8 mouse cellular contexts compared by ENCODE assay signal in genomic region chrX:158923657-158924489, GRCm38 (mm10).
DNase-seq lines count a peak whose midpoint lies in the region; ATAC-seq and TF ChIP-seq lines count a peak whose summit lies in the region.

No protein-coding gene starts in this region.

- no peaks in the 10 kb centered on the region for H3K4me1 ChIP-seq in lung, embryonic 16.5 days (replicated peaks; ENCODE audit: control insufficient read depth, insufficient read depth, low read length)
- H3K4me1 ChIP-seq in hindbrain, embryonic 16.5 days (ENCODE audit: control insufficient read depth, insufficient read depth, low read depth, low read length): no peaks in the 10 kb centered on the region; the same call in 1 of the 2 replicates

- no peaks in the 10 kb centered on the region for H3K27me3 ChIP-seq in lung, embryonic 16.5 days (ENCODE audit: control insufficient read depth, insufficient read depth, low read depth, low read length)
- no peaks in the 10 kb centered on the region for H3K27me3 ChIP-seq in hindbrain, embryonic 16.5 days (replicated peaks; ENCODE audit: control insufficient read depth, insufficient read depth, low read length)

- no peaks in the 10 kb centered on the region for H3K36me3 ChIP-seq in lung, embryonic 16.5 days (ENCODE audit: control insufficient read depth, insufficient read depth, low read length)
- no peaks in the 10 kb centered on the region for H3K36me3 ChIP-seq in hindbrain, embryonic 16.5 days (ENCODE audit: control insufficient read depth, insufficient read depth, low read length)

- no peaks in the 10 kb centered on the region for H3K9me3 ChIP-seq in lung, embryonic 16.5 days (ENCODE audit: control insufficient read depth, low read length)
- no peaks in the 10 kb centered on the region for H3K9me3 ChIP-seq in hindbrain, embryonic 16.5 days (ENCODE audit: control insufficient read depth, low read length)

- TF ChIP-seq CTCF in gastrocnemius, adult 2 months (IDR thresholded peaks at IDR 0.05): no peak

- WGBS in lung, embryonic 16.5 days: 32% methylated on average over 17 of the region's 17 CpGs
- WGBS in hindbrain, embryonic 16.5 days: 31% methylated on average over 17 of the region's 17 CpGs

- peak overlapping the region; percentile 62 for H3K4me3 ChIP-seq in gastrocnemius, adult 2 months
- 0 out of 2 replicates have a peak overlapping the region, but pooled peaks have one; percentile 2 for H3K4me3 ChIP-seq in lung, embryonic 16.5 days (ENCODE audit: low read length)
- H3K4me3 ChIP-seq in hindbrain, embryonic 16.5 days (ENCODE audit: low read length): peak overlapping the region; percentile 30

- H3K27ac ChIP-seq in gastrocnemius, adult 2 months: no peak overlapping the region
- no peak overlapping the region for H3K27ac ChIP-seq in lung, embryonic 16.5 days (ENCODE audit: low read length)
- H3K27ac ChIP-seq in hindbrain, embryonic 16.5 days (ENCODE audit: low read depth, low read length): 0 out of 2 replicates have a peak overlapping the region, but pooled peaks have one; percentile 23

- DNase-seq in gastrocnemius, adult 2 months: no peak
- DNase-seq in gastrocnemius, postnatal 10 days: no peak
- no peak for DNase-seq in lung, postnatal 4 days
- DNase-seq in retina, embryonic 14.5 days (ENCODE audit: low spot score): peak; percentile 8
- no peak for DNase-seq in kidney, postnatal 14 days
- DNase-seq in adrenal gland, adult 2 months: no peak

- H3K9ac ChIP-seq in lung, embryonic 16.5 days (ENCODE audit: low read length): no peak overlapping the region
- peak overlapping the region; percentile 52 for H3K9ac ChIP-seq in hindbrain, embryonic 16.5 days (ENCODE audit: low read depth, low read length)

- no peak for ATAC-seq in lung, embryonic 16.5 days (ENCODE audit: low read depth)
- peak; percentile 66 for ATAC-seq in hindbrain, embryonic 16.5 days

- peak overlapping the region; percentile 35 for H3K4me2 ChIP-seq in lung, embryonic 16.5 days (ENCODE audit: low read depth, low read length)
- peak overlapping the region; percentile 56 for H3K4me2 ChIP-seq in hindbrain, embryonic 16.5 days (ENCODE audit: low read length)

- intact Hi-C loops in gastrocnemius, adult 2 months (cut with DNase I): loop anchor here (5.0 to 10.0 kb wide), 3 partner anchors 972 to 1439 kb away; no protein-coding TSS in a partner anchor

Comparison
In these comparisons a context has a peak if more than half of its experiments do, and no peak if none do; other contexts are left out.
1. H3K4me3 ChIP-seq: peak in every context shown above with its lines; median percentile 62 in gastrocnemius, adult 2 months; 30 in hindbrain, embryonic 16.5 days; 2 in lung, embryonic 16.5 days.